Mouse (Mus musculus) heart, postnatal 0 days (tissue): ENCODE data around the gene Otulin. TPM values are rescaled to one million over a fixed set of nuclear protein-coding genes. Genes with fewer than 3 reads are reported as not detected.

Experiments used
- ATAC-seq: fragments of 200-750 bp; cut with Nextera tagmentation; 2 replicates; pipeline ENCODE4 v1.8.0; 2017; ENCODE audit warnings: low read depth, moderate number of reproducible peaks, moderate library complexity; ENCODE audit not compliant: insufficient read depth
- DNase-seq: peaks from one replicate; pipeline ENCODE4 v3.0.0-alpha.2; 2016; ENCODE audit warnings: low spot score
- H3K27ac ChIP-seq: fragments of 300-500 bp; sonication (generic); 2 replicates; pipeline ENCODE4 v1.5.1; 2014; ENCODE audit warnings: low read depth, mild to moderate bottlenecking
- H3K27me3 ChIP-seq: fragments of 300-500 bp; sonication (generic); 2 replicates; pipeline ENCODE4 v1.6.1; 2014; ENCODE audit warnings: low read length, mixed read lengths; ENCODE audit not compliant: control insufficient read depth, insufficient read depth
- H3K36me3 ChIP-seq: fragments of 300-500 bp; sonication (generic); replicated peaks from 2 replicates; pipeline ENCODE4 v1.6.1; 2014; ENCODE audit warnings: low read length, mixed read lengths; ENCODE audit not compliant: control insufficient read depth, insufficient read depth
- H3K4me1 ChIP-seq: fragments of 300-500 bp; sonication (generic); 2 replicates; pipeline ENCODE4 v1.6.1; 2014; ENCODE audit warnings: antibody characterized with exemption; ENCODE audit not compliant: control insufficient read depth, insufficient read depth
- H3K4me2 ChIP-seq: fragments of 300-500 bp; sonication (generic); 2 replicates; pipeline ENCODE4 v1.6.1; 2014; ENCODE audit warnings: low read depth, mild to moderate bottlenecking, low read length, moderate library complexity
- H3K4me3 ChIP-seq: fragments of 300-500 bp; sonication (generic); 2 replicates; pipeline ENCODE4 v1.5.1; 2014; ENCODE audit warnings: low read depth, low read length
- H3K9ac ChIP-seq: fragments of 300-500 bp; sonication (generic); replicated peaks from 2 replicates; pipeline ENCODE4 v1.6.1; 2014; ENCODE audit warnings: low read depth, low read length, mixed read lengths
- H3K9me3 ChIP-seq: fragments of 300-500 bp; sonication (generic); replicated peaks from 2 replicates; pipeline ENCODE4 v1.6.1; 2016; ENCODE audit warnings: low read length; ENCODE audit not compliant: control insufficient read depth
- CTCF ChIP-seq: IDR thresholded peaks from 2 replicates; pipeline ENCODE4 v1.5.1; 2016; ENCODE audit warnings: antibody characterized with exemption, control low read depth, low read depth
- EP300 ChIP-seq: IDR thresholded peaks from 2 replicates; pipeline ENCODE4 v1.6.1; 2016; ENCODE audit warnings: antibody characterized with exemption, low read depth
- WGBS: fragments of 180-500 bp; shearing (Covaris S2); extraction: QIAGEN DNeasy Blood & Tissue Kit; methylation state at CpG from one replicate; pipeline ENCODE4 v1.1.7; 2014; 5-methylcytosine and 5-hydroxymethylcytosine counted together
- polyA plus RNA-seq: library from polyadenylated mRNA; unstranded; fragments of >200 nt; fragmentation: Nextera tagmentation; extraction: Ambion mirVana; gene quantifications from 2 replicates; pipeline ENCODE4 v1.2.1, GENCODE M21; 2015
- total RNA-seq: library from RNA; depleted of rRNA; stranded (reverse); fragments of >200 nt; gene quantifications from 2 replicates; pipeline ENCODE4 v1.2.3, GENCODE M21; 2014; ENCODE audit warnings: low replicate concordance

The Otulin gene
- total and polyA plus RNA-seq, 2 experiments from 2014 or later, result 26.3 to 36.1 TPM

DNA sequence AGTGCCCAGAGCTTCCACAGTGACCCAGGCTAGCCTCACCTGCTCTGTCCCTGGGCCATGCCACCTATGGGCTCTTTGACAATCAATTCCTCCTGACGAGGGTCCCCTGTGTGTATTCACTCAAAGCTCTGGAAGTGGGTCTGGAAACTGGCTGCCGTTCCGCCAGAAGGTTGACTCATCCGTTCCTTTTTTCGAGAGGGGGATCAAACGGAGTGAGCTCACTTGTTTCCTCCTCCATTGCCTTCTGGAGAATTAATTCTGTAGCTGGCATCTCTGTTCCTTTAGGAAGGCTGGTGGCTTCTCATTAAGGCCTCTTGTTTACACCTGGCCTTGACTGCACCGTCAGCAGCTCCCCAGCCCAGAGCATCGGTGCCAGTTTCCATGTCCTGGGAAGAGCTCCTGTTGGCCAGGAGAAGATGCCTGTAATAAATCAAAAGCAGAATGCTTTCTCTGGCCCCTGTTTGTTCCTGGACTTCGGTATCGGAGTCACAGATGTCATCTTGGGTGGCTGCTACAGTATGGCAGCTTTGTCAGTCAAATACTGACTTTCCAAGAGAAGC, 64.8 kb downstream of the Otulin start:
- H3K36me3 ChIP-seq, result peaks cover 52% of the 10 kb centered on the region
- TF ChIP-seq EP300 (no peak), CTCF (no peak)
- WGBS, result 88% methylated on average over 10 of the region's 10 CpGs

GRCm38 (mm10) chr15:27564106-27565100, 66.1 kb downstream of the Otulin start:
- peaks cover 50% of the 10 kb centered on the region for H3K36me3 ChIP-seq
- H3K27ac ChIP-seq, result no peak overlapping the region
- WGBS, result 91% methylated on average over 14 of the region's 14 CpGs

More for the DNA sequence above, 64.8 kb downstream of the Otulin start:
- Histone ChIP-seq H3K4me1 (no peaks in the 10 kb centered on the region), H3K27me3 (no peaks in the 10 kb centered on the region), H3K4me3 (no peak overlapping the region), H3K9ac (no peak overlapping the region), H3K9me3 (no peaks in the 10 kb centered on the region), H3K4me2 (no peak overlapping the region), H3K27ac (no peak overlapping the region)
- DNase-seq (no peak), ATAC-seq (no peak)

GRCm38 (mm10) chr15:27560315-27560714, 70.2 kb downstream of the Otulin start:
- ATAC-seq, result no peak
- H3K27ac ChIP-seq, result no peak overlapping the region
- H3K4me3 ChIP-seq, result no peak overlapping the region
- H3K36me3 ChIP-seq, result peaks cover 23% of the 10 kb centered on the region
- no peak overlapping the region for H3K4me2 ChIP-seq
- 79% methylated on average over 11 of the region's 11 CpGs for WGBS
- no peak overlapping the region for H3K9ac ChIP-seq
- H3K9me3 ChIP-seq, result no peaks in the 10 kb centered on the region
- no peaks in the 10 kb centered on the region for H3K4me1 ChIP-seq
- TF ChIP-seq CTCF, result no peak
- TF ChIP-seq EP300, result no peak
- H3K27me3 ChIP-seq, result no peaks in the 10 kb centered on the region
- no peak for DNase-seq

More at GRCm38 (mm10) chr15:27564106-27565100, 66.1 kb downstream of the Otulin start:
- Histone ChIP-seq H3K9ac (no peak overlapping the region), H3K4me2 (no peak overlapping the region), H3K9me3 (no peaks in the 10 kb centered on the region), H3K27me3 (no peaks in the 10 kb centered on the region), H3K4me3 (no peak overlapping the region), H3K4me1 (no peaks in the 10 kb centered on the region)
- DNase-seq, result no peak
- TF ChIP-seq EP300, result no peak
- no peak for ATAC-seq

- TF ChIP-seq EP300 (no peak), CTCF (no peak)
- Histone ChIP-seq H3K9ac (no peak overlapping the region), H3K9me3 (no peaks in the 10 kb centered on the region), H3K36me3 (peaks cover 23% of the 10 kb centered on the region; the same call in 1 of the 2 replicates), H3K4me3 (no peak overlapping the region), H3K27me3 (no peaks in the 10 kb centered on the region), H3K4me1 (no peaks in the 10 kb centered on the region), H3K27ac (no peak overlapping the region), H3K4me2 (no peak overlapping the region)
- DNase-seq (no peak), ATAC-seq (no peak)
- WGBS, result 65% methylated on average over 16 of the region's 16 CpGs
These were observed 71.9 kb downstream of the Otulin start for GRCm38 (mm10) chr15:27558456-27559147.

GRCm38 (mm10) chr15:27553554-27553953, 76.9 kb downstream of the Otulin start:
- no peak for TF ChIP-seq EP300
- TF ChIP-seq CTCF, result no peak
- Histone ChIP-seq H3K4me3 (no peak overlapping the region), H3K9ac (no peak overlapping the region), H3K27me3 (no peaks in the 10 kb centered on the region), H3K36me3 (peaks cover 15% of the 10 kb centered on the region; the same call in 1 of the 2 replicates), H3K4me1 (peaks cover 41% of the 10 kb centered on the region), H3K4me2 (no peak overlapping the region), H3K27ac (no peak overlapping the region), H3K9me3 (no peaks in the 10 kb centered on the region)
- DNase-seq, result no peak
- 85% methylated on average over 5 of the region's 5 CpGs for WGBS
- no peak for ATAC-seq
